Mouse (Mus musculus): Measurements from ENCODE around the gene Mtnr1a. TPM values are rescaled to one million over a fixed set of nuclear protein-coding genes. Genes with fewer than 3 reads are reported as not detected.

Gene Mtnr1a
- total RNA-seq, 2 experiments from 2014 or later: not detected

GRCm38 (mm10) chr8:45093599-45093998, 24.7 kb downstream of the Mtnr1a start:
- DNase-seq (ENCODE audit: low spot score in 2 of 2): no peak
- intact Hi-C loops (cut with DNase I): no loop called here

GRCm38 (mm10) chr8:45109371-45110063, 40.6 kb downstream of the Mtnr1a start:
- intact Hi-C loops (cut with DNase I): no loop called here
- DNase-seq (ENCODE audit: low spot score in 2 of 2): peak; percentile 66 to 68

- DNase-seq (ENCODE audit: low spot score in 2 of 2): no peak
- intact Hi-C loops (cut with DNase I): no loop called here
Observed at GRCm38 (mm10) chr8:45110064-45110812, 41.3 kb downstream of the Mtnr1a start.

- intact Hi-C loops (cut with DNase I): no loop called here
- DNase-seq (ENCODE audit: low spot score in 2 of 2): no peak
Observed at GRCm38 (mm10) chr8:45110813-45111104, 41.8 kb downstream of the Mtnr1a start.

- intact Hi-C loops (cut with DNase I): no loop called here
- no peak for DNase-seq (ENCODE audit: low spot score in 2 of 2)
Observed at GRCm38 (mm10) chr8:45111820-45112219, 42.9 kb downstream of the Mtnr1a start.

- intact Hi-C loops (cut with DNase I): no loop called here
- no peak for DNase-seq (ENCODE audit: low spot score in 2 of 2)
Observed at GRCm38 (mm10) chr8:45117588-45117987, 48.7 kb downstream of the Mtnr1a start.

GRCm38 (mm10) chr8:45125680-45126079, 56.7 kb downstream of the Mtnr1a start:
- intact Hi-C loops (cut with DNase I): no loop called here
- DNase-seq (ENCODE audit: low spot score in 2 of 2): no peak

Other genes starting within 250 kb of the Mtnr1a start
- 10 to 100 TPM; 34.2 to 37.4 TPM for gene Fat1, start 133.7 kb upstream of the Mtnr1a start, total RNA-seq (2021)
- not detected for gene F11, start 192.9 kb downstream of the Mtnr1a start, total RNA-seq (2021)
- gene Klkb1, start 225.7 kb downstream of the Mtnr1a start, total RNA-seq (2021): not detected
- gene Gm45753, start 239.3 kb downstream of the Mtnr1a start, total RNA-seq (2021): not detected